Mouse (Mus musculus): Measurements from ENCODE around the gene Psmc3.

DNA sequence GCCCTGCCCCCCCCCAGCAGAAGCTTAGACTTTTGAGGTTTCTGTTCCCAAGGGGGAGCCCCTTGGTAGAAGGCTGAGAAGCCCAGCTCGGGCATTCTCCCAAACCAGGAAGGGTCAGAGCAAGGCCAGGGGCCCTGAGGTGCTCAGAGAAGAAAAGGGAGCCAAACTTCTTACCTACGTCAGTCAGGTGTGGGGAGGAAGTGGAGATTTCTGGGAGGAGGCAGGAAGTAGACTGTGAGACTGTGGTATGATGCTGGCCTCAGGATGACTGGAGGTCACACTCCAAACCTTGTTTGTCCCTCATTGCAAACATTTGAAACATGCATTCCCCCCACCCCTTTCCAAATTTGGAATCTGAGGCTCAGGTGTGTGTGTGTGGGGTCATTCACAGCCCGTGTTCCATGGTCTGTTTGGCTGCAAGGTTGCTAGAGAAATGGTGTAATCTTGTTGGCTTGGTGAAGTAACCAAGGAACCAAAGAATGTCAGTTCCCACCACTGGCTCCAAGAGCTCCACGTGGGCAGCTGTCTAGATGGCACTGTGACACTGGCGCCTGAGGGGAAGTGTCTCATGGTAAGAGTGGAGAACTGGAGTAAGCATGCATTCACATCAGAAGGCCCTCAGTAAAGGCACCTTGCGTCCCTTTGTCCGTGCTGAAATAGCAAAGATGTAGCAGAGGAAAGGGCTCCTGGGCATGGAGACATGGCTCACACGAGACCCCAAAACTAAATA is 27.1 kb downstream of the Psmc3 start:
- TF ChIP-seq CTCF (conservative IDR thresholded peaks at IDR 0.05; ENCODE audit: low read length), result no peak
- no peak for TF ChIP-seq POU5F1 (IDR thresholded peaks at IDR 0.05; ENCODE audit: borderline replicate concordance, low read length)
- TF ChIP-seq NANOG (IDR thresholded peaks at IDR 0.05; ENCODE audit: borderline replicate concordance, low read length), result no peak
